Mouse (Mus musculus): ENCODE measurements around the gene Usp37. TPM values are rescaled to one million over a fixed set of nuclear protein-coding genes. Genes with fewer than 3 reads are reported as not detected.

Usp37 gene
- polyA plus RNA-seq, 1 experiment from 2014 or later: 27.9 TPM

- H3K27ac ChIP-seq (ENCODE audit: low read depth, low read length): peak within 1 kb of the TSS; percentile 80
- H3K27me3 ChIP-seq (ENCODE audit: control insufficient read depth, insufficient read depth, low read length): no peaks in the 10 kb centered on the region
- H3K4me2 ChIP-seq (ENCODE audit: low read depth, low read length): peak within 1 kb of the TSS; percentile 89
- 0 out of 2 replicates have a peak, but pooled peaks cover 13% of the 10 kb centered on the region for H3K4me1 ChIP-seq (ENCODE audit: control insufficient read depth, insufficient read depth, low read length)
- H3K9ac ChIP-seq (replicated peaks; ENCODE audit: low read depth, low read length): peak within 1 kb of the TSS; percentile 74
- WGBS: 4% methylated on average over 48 of the region's 51 CpGs
- no peaks in the 10 kb centered on the region for H3K9me3 ChIP-seq (ENCODE audit: control insufficient read depth, low read length)
- peak within 1 kb of the TSS; percentile 97 for H3K4me3 ChIP-seq (ENCODE audit: low read depth, low read length)
- peak; percentile 76 for ATAC-seq (ENCODE audit: low read depth)
- H3K36me3 ChIP-seq (ENCODE audit: control insufficient read depth, insufficient read depth, low read length): peaks cover 9% of the 10 kb centered on the region
Observed at GRCm38 (mm10) chr1:74390924-74391748, 152.9 kb downstream of the Usp37 start, which contains the start of gene Ctdsp1. Gene Ctdsp1, plus strand, starts transcription at chr1:74391509.

GRCm38 (mm10) chr1:74390287-74390906, 153.7 kb downstream of the Usp37 start:
- Histone ChIP-seq H3K4me2 (ENCODE audit: low read depth, low read length) (peak overlapping the region; percentile 89; the same call in 1 of the 2 replicates), H3K9me3 (ENCODE audit: control insufficient read depth, low read length) (no peaks in the 10 kb centered on the region), H3K27ac (ENCODE audit: low read depth, low read length) (no peak overlapping the region), H3K9ac (replicated peaks; ENCODE audit: low read depth, low read length) (no peak overlapping the region), H3K4me1 (ENCODE audit: control insufficient read depth, insufficient read depth, low read length) (0 out of 2 replicates have a peak, but pooled peaks cover 13% of the 10 kb centered on the region), H3K36me3 (ENCODE audit: control insufficient read depth, insufficient read depth, low read length) (peaks cover 9% of the 10 kb centered on the region), H3K4me3 (ENCODE audit: low read depth, low read length) (peak overlapping the region; percentile 97; the same call in 1 of the 2 replicates), H3K27me3 (ENCODE audit: control insufficient read depth, insufficient read depth, low read length) (no peaks in the 10 kb centered on the region)
- no peak for ATAC-seq (ENCODE audit: low read depth)
- WGBS: 7% methylated on average over 21 of the region's 21 CpGs

- peaks cover 5% of the 10 kb centered on the region for H3K36me3 ChIP-seq (ENCODE audit: control insufficient read depth, insufficient read depth, low read length)
Observed at GRCm38 (mm10) chr1:74389831-74390286, 154.2 kb downstream of the Usp37 start.

GRCm38 (mm10) chr1:74388398-74388920, 155.6 kb downstream of the Usp37 start:
- 82% methylated on average over 7 of the region's 7 CpGs for whole genome bisulfite sequencing
- ATAC-seq (ENCODE audit: low read depth): no peak
- Histone ChIP-seq H3K36me3 (ENCODE audit: control insufficient read depth, insufficient read depth, low read length) (no peaks in the 10 kb centered on the region), H3K4me1 (ENCODE audit: control insufficient read depth, insufficient read depth, low read length) (0 out of 2 replicates have a peak, but pooled peaks cover 13% of the 10 kb centered on the region), H3K4me3 (ENCODE audit: low read depth, low read length) (no peak overlapping the region), H3K9ac (replicated peaks; ENCODE audit: low read depth, low read length) (no peak overlapping the region), H3K9me3 (ENCODE audit: control insufficient read depth, low read length) (no peaks in the 10 kb centered on the region), H3K4me2 (ENCODE audit: low read depth, low read length) (no peak overlapping the region), H3K27me3 (ENCODE audit: control insufficient read depth, insufficient read depth, low read length) (no peaks in the 10 kb centered on the region), H3K27ac (ENCODE audit: low read depth, low read length) (no peak overlapping the region)

More at GRCm38 (mm10) chr1:74389831-74390286, 154.2 kb downstream of the Usp37 start:
- H3K4me1 ChIP-seq (ENCODE audit: control insufficient read depth, insufficient read depth, low read length): 0 out of 2 replicates have a peak, but pooled peaks cover 13% of the 10 kb centered on the region
- ATAC-seq (ENCODE audit: low read depth): no peak
- no peak overlapping the region for H3K27ac ChIP-seq (ENCODE audit: low read depth, low read length)
- H3K4me2 ChIP-seq (ENCODE audit: low read depth, low read length): peak overlapping the region; percentile 89; the same call in 1 of the 2 replicates
- H3K9ac ChIP-seq (replicated peaks; ENCODE audit: low read depth, low read length): 0 out of 2 replicates have a peak overlapping the region, but pooled peaks have one; percentile 7
- H3K27me3 ChIP-seq (ENCODE audit: control insufficient read depth, insufficient read depth, low read length): no peaks in the 10 kb centered on the region
- 3% methylated on average over 29 of the region's 29 CpGs for WGBS
- no peak overlapping the region for H3K4me3 ChIP-seq (ENCODE audit: low read depth, low read length)
- H3K9me3 ChIP-seq (ENCODE audit: control insufficient read depth, low read length): no peaks in the 10 kb centered on the region

- Histone ChIP-seq H3K27ac (ENCODE audit: low read depth, low read length) (peak overlapping the region; percentile 28; the same call in 1 of the 2 replicates), H3K4me1 (ENCODE audit: control insufficient read depth, insufficient read depth, low read length) (0 out of 2 replicates have a peak, but pooled peaks cover 6% of the 10 kb centered on the region), H3K36me3 (ENCODE audit: control insufficient read depth, insufficient read depth, low read length) (no peaks in the 10 kb centered on the region), H3K4me3 (ENCODE audit: low read depth, low read length) (peak overlapping the region; percentile 56), H3K27me3 (ENCODE audit: control insufficient read depth, insufficient read depth, low read length) (no peaks in the 10 kb centered on the region), H3K4me2 (ENCODE audit: low read depth, low read length) (peak overlapping the region; percentile 59; the same call in 1 of the 2 replicates), H3K9ac (replicated peaks; ENCODE audit: low read depth, low read length) (no peak overlapping the region), H3K9me3 (ENCODE audit: control insufficient read depth, low read length) (no peaks in the 10 kb centered on the region)
- ATAC-seq (ENCODE audit: low read depth): no peak
- 50% methylated on average over 15 of the region's 15 CpGs for WGBS
Observed at GRCm38 (mm10) chr1:74387386-74387988, 156.6 kb downstream of the Usp37 start.

GRCm38 (mm10) chr1:74386714-74387385, 157.2 kb downstream of the Usp37 start:
- H3K4me1 ChIP-seq (ENCODE audit: control insufficient read depth, insufficient read depth, low read length): 0 out of 2 replicates have a peak, but pooled peaks cover 3% of the 10 kb centered on the region
- WGBS: 0% methylated on average over 26 of the region's 26 CpGs
- H3K36me3 ChIP-seq (ENCODE audit: control insufficient read depth, insufficient read depth, low read length): no peaks in the 10 kb centered on the region
- no peaks in the 10 kb centered on the region for H3K9me3 ChIP-seq (ENCODE audit: control insufficient read depth, low read length)
- H3K4me2 ChIP-seq (ENCODE audit: low read depth, low read length): peak overlapping the region; percentile 59
- H3K27me3 ChIP-seq (ENCODE audit: control insufficient read depth, insufficient read depth, low read length): no peaks in the 10 kb centered on the region
- ATAC-seq (ENCODE audit: low read depth): peak; percentile 93
- H3K4me3 ChIP-seq (ENCODE audit: low read depth, low read length): peak overlapping the region; percentile 56
- H3K27ac ChIP-seq (ENCODE audit: low read depth, low read length): peak overlapping the region; percentile 86
- peak overlapping the region; percentile 50 for H3K9ac ChIP-seq (replicated peaks; ENCODE audit: low read depth, low read length)

- 59% methylated on average over 7 of the region's 10 CpGs for WGBS
- Histone ChIP-seq H3K9me3 (ENCODE audit: control insufficient read depth, low read length) (no peaks in the 10 kb centered on the region), H3K9ac (replicated peaks; ENCODE audit: low read depth, low read length) (peak overlapping the region; percentile 50), H3K4me3 (ENCODE audit: low read depth, low read length) (peak overlapping the region; percentile 56), H3K27ac (ENCODE audit: low read depth, low read length) (peak overlapping the region; percentile 86), H3K27me3 (ENCODE audit: control insufficient read depth, insufficient read depth, low read length) (no peaks in the 10 kb centered on the region), H3K4me2 (ENCODE audit: low read depth, low read length) (peak overlapping the region; percentile 59), H3K36me3 (ENCODE audit: control insufficient read depth, insufficient read depth, low read length) (no peaks in the 10 kb centered on the region), H3K4me1 (ENCODE audit: control insufficient read depth, insufficient read depth, low read length) (0 out of 2 replicates have a peak, but pooled peaks cover 3% of the 10 kb centered on the region)
- no peak for ATAC-seq (ENCODE audit: low read depth)
Observed at GRCm38 (mm10) chr1:74386363-74386713, 157.7 kb downstream of the Usp37 start.

GRCm38 (mm10) chr1:74385531-74385930, 158.6 kb downstream of the Usp37 start:
- H3K4me1 ChIP-seq (ENCODE audit: control insufficient read depth, insufficient read depth, low read length): 0 out of 2 replicates have a peak, but pooled peaks cover 3% of the 10 kb centered on the region
- H3K36me3 ChIP-seq (ENCODE audit: control insufficient read depth, insufficient read depth, low read length): no peaks in the 10 kb centered on the region
- no peak overlapping the region for H3K4me2 ChIP-seq (ENCODE audit: low read depth, low read length)
- H3K27ac ChIP-seq (ENCODE audit: low read depth, low read length): no peak overlapping the region
- 90% methylated on average over 8 of the region's 8 CpGs for WGBS
- H3K9me3 ChIP-seq (ENCODE audit: control insufficient read depth, low read length): no peaks in the 10 kb centered on the region
- no peak for ATAC-seq (ENCODE audit: low read depth)
- H3K9ac ChIP-seq (replicated peaks; ENCODE audit: low read depth, low read length): no peak overlapping the region
- H3K4me3 ChIP-seq (ENCODE audit: low read depth, low read length): no peak overlapping the region
- no peaks in the 10 kb centered on the region for H3K27me3 ChIP-seq (ENCODE audit: control insufficient read depth, insufficient read depth, low read length)
